Mouse (Mus musculus) E14TG2a.4 (cell line): ENCODE measurements around the gene Atat1.

Source experiments
- H3K27me3 ChIP-seq: 2 replicates; pipeline ENCODE4 v1.6.1; 2014; ENCODE audit warnings: low read length, control low read depth; ENCODE audit not compliant: insufficient read depth
- H3K36me3 ChIP-seq: 2 replicates; pipeline ENCODE4 v1.6.1; 2014; ENCODE audit warnings: low read length, control low read depth; ENCODE audit not compliant: insufficient read depth
- H3K4me1 ChIP-seq: replicated peaks from 2 replicates; pipeline ENCODE4 v1.6.1; 2014; ENCODE audit warnings: low read depth, low read length, control low read depth
- H3K4me3 ChIP-seq: replicated peaks from 2 replicates; pipeline ENCODE4 v1.5.1; 2014; ENCODE audit warnings: mild to moderate bottlenecking, low read length
- H3K9me3 ChIP-seq: 2 replicates; pipeline ENCODE4 v1.6.1; 2014; ENCODE audit warnings: low read length, control low read depth
- CTCF ChIP-seq: conservative IDR thresholded peaks from 2 replicates; pipeline ENCODE4 v1.5.1; 2014; ENCODE audit warnings: low read length
- NANOG ChIP-seq: IDR thresholded peaks from 2 replicates; pipeline ENCODE4 v1.6.1; 2014; ENCODE audit warnings: borderline replicate concordance, low read length, mixed read lengths
- POU5F1 ChIP-seq: IDR thresholded peaks from 2 replicates; pipeline ENCODE4 v1.6.1; 2014; ENCODE audit warnings: low read length, borderline replicate concordance

Gene Atat1

GRCm38 (mm10) chr17:35865481-35866280 lies 44.2 kb downstream of the Atat1 start, which contains the start of gene Ppp1r18:
Gene Ppp1r18, plus strand, starts transcription at chr17:35865593.
- peak within 1 kb of the TSS; percentile 88 for H3K4me3 ChIP-seq
- no peak for TF ChIP-seq CTCF
- TF ChIP-seq POU5F1, result no peak
- TF ChIP-seq NANOG, result no peak
- peaks cover 29% of the 10 kb centered on the region for H3K36me3 ChIP-seq
- no peaks in the 10 kb centered on the region for H3K9me3 ChIP-seq
- H3K4me1 ChIP-seq, result peaks cover 80% of the 10 kb centered on the region
- peaks cover 11% of the 10 kb centered on the region for H3K27me3 ChIP-seq

GRCm38 (mm10) chr17:35864832-35865353 lies 45.0 kb downstream of the Atat1 start:
- peaks cover 31% of the 10 kb centered on the region for H3K36me3 ChIP-seq
- H3K27me3 ChIP-seq, result peaks cover 11% of the 10 kb centered on the region
- no peak for TF ChIP-seq NANOG
- no peak for TF ChIP-seq CTCF
- TF ChIP-seq POU5F1, result no peak
- peak overlapping the region; percentile 88 for H3K4me3 ChIP-seq
- H3K4me1 ChIP-seq, result peaks cover 80% of the 10 kb centered on the region
- H3K9me3 ChIP-seq, result no peaks in the 10 kb centered on the region

DNA sequence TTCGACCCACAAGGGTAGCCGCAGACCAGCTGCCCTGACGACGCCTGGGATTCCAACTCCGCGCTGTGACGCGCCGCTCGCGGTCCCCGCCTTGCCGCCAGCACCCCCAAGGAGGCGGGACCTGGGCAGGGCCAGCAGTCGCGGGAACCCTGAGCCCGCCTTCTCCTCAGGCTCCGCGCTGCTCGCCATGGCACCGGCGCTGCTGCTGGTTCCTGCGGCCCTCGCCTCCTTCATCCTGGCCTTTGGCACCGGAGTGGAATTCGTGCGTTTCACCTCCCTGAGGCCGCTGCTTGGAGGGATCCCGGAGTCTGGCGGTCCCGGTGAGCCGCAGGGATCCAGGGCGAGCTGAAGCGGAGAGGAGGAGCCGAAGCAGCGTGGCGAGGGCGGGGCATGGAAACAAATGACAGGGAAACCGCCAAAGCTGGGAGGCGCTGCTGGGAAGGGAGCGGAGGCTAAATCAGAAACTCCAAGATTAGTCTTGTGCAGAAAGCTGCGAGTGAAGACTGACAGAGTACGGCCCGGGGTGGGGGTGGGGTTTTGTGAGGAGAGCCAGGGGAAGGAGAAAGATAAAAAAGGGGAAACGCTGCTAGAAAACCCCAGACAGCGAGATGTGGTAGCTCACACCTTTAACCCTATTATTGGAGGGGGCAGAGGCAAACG lies 48.5 kb downstream of the Atat1 start, which contains the start of gene Nrm:
TSS of gene Nrm (plus strand) at position 121 of the 660 bp plus-strand sequence.
- H3K4me3 ChIP-seq, result peak within 1 kb of the TSS; percentile 94
- no peaks in the 10 kb centered on the region for H3K9me3 ChIP-seq
- peaks cover 80% of the 10 kb centered on the region for H3K4me1 ChIP-seq
- TF ChIP-seq POU5F1, result no peak
- no peak for TF ChIP-seq CTCF
- TF ChIP-seq NANOG, result no peak
- no peaks in the 10 kb centered on the region for H3K27me3 ChIP-seq
- H3K36me3 ChIP-seq, result peaks cover 52% of the 10 kb centered on the region

GRCm38 (mm10) chr17:35860831-35861197 lies 49.1 kb downstream of the Atat1 start:
- no peaks in the 10 kb centered on the region for H3K9me3 ChIP-seq
- TF ChIP-seq POU5F1 (no peak), NANOG (no peak), CTCF (no peak)
- H3K4me1 ChIP-seq, result peaks cover 84% of the 10 kb centered on the region
- H3K4me3 ChIP-seq, result peak overlapping the region; percentile 94
- H3K36me3 ChIP-seq, result peaks cover 57% of the 10 kb centered on the region
- H3K27me3 ChIP-seq, result no peaks in the 10 kb centered on the region

GRCm38 (mm10) chr17:35859835-35860234 lies 50.0 kb downstream of the Atat1 start:
- Histone ChIP-seq H3K36me3 (peaks cover 67% of the 10 kb centered on the region), H3K4me3 (no peak overlapping the region), H3K27me3 (no peaks in the 10 kb centered on the region), H3K4me1 (peaks cover 81% of the 10 kb centered on the region), H3K9me3 (no peaks in the 10 kb centered on the region)
- no peak for TF ChIP-seq POU5F1
- no peak for TF ChIP-seq CTCF

DNA sequence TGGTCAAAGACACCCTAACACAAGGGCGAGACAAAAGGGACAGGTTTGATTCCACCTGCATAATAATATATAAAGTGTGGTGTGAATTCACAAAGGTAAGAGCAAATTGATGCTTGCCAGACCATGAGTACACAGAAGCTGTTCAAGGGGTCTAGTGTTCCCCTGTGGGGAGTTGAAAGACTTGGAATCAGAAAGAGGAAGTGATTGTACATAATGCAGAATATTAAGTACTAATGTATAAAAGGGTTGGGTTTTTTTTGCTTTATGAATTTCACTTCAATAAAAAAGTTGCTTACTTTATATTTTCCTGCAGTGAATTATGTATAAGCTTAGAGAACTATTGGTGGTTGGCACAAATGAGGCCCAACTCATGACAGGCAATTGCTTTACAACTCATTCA lies 50.5 kb downstream of the Atat1 start:
- no peak for TF ChIP-seq NANOG
- TF ChIP-seq POU5F1, result no peak
- no peak for TF ChIP-seq CTCF
- Histone ChIP-seq H3K9me3 (no peaks in the 10 kb centered on the region), H3K4me1 (peaks cover 81% of the 10 kb centered on the region), H3K4me3 (no peak overlapping the region), H3K27me3 (no peaks in the 10 kb centered on the region), H3K36me3 (peaks cover 71% of the 10 kb centered on the region)

GRCm38 (mm10) chr17:35850974-35851373 lies 58.9 kb downstream of the Atat1 start:
- TF ChIP-seq CTCF, result no peak
- no peak for TF ChIP-seq POU5F1
- no peak for TF ChIP-seq NANOG
- H3K9me3 ChIP-seq, result no peaks in the 10 kb centered on the region
- no peak overlapping the region for H3K4me3 ChIP-seq
- peaks cover 47% of the 10 kb centered on the region for H3K4me1 ChIP-seq
- H3K27me3 ChIP-seq, result no peaks in the 10 kb centered on the region
- peaks cover 100% of the 10 kb centered on the region for H3K36me3 ChIP-seq

- Histone ChIP-seq H3K4me1 (peaks cover 32% of the 10 kb centered on the region), H3K27me3 (no peaks in the 10 kb centered on the region), H3K4me3 (no peak overlapping the region), H3K9me3 (no peaks in the 10 kb centered on the region), H3K36me3 (peaks cover 98% of the 10 kb centered on the region)
- TF ChIP-seq POU5F1, result no peak
- no peak for TF ChIP-seq NANOG
- TF ChIP-seq CTCF, result peak; percentile 12; the same call in 1 of the 2 replicates
Measured at GRCm38 (mm10) chr17:35848112-35848511, 61.8 kb downstream of the Atat1 start.
